Mouse (Mus musculus) liver, postnatal 0 days (tissue): ENCODE results near the gene Arl6. TPM values are rescaled to one million over a fixed set of nuclear protein-coding genes. Genes with fewer than 3 reads are reported as not detected.

Experiments
- ATAC-seq: fragments of 200-750 bp; cut with Nextera tagmentation; 2 replicates; pipeline ENCODE4 v1.8.0; 2017; ENCODE audit warnings: mild to moderate bottlenecking, moderate library complexity
- DNase-seq: peaks from one replicate; pipeline ENCODE4 v3.0.0-alpha.2; 2016
- H3K27ac ChIP-seq: fragments of 300-500 bp; sonication (generic); 2 replicates; pipeline ENCODE4 v1.5.1; 2014; ENCODE audit warnings: antibody characterized with exemption, moderate library complexity, mild to moderate bottlenecking, low read depth
- H3K27me3 ChIP-seq: fragments of 300-500 bp; sonication (generic); 2 replicates; pipeline ENCODE4 v1.6.1; 2014; ENCODE audit warnings: low read length, control low read depth, mixed read lengths; ENCODE audit not compliant: insufficient read depth
- H3K36me3 ChIP-seq: fragments of 300-500 bp; sonication (generic); replicated peaks from 2 replicates; pipeline ENCODE4 v1.6.1; 2014; ENCODE audit warnings: mild to moderate bottlenecking, control low read depth, low read length, moderate library complexity, mixed read lengths; ENCODE audit not compliant: insufficient read depth
- H3K4me1 ChIP-seq: fragments of 300-500 bp; sonication (generic); 2 replicates; pipeline ENCODE4 v1.6.1; 2014; ENCODE audit warnings: antibody characterized with exemption, mild to moderate bottlenecking, control low read depth; ENCODE audit not compliant: insufficient read depth
- H3K4me2 ChIP-seq: fragments of 300-500 bp; sonication (generic); 2 replicates; pipeline ENCODE4 v1.6.1; 2014; ENCODE audit warnings: low read depth, mild to moderate bottlenecking, low read length, moderate library complexity, mixed read lengths
- H3K4me3 ChIP-seq: fragments of 300-500 bp; sonication (generic); 2 replicates; pipeline ENCODE4 v1.5.1; 2014; ENCODE audit warnings: low read depth, low read length
- H3K9ac ChIP-seq: fragments of 300-500 bp; sonication (generic); replicated peaks from 2 replicates; pipeline ENCODE4 v1.6.1; 2014; ENCODE audit warnings: mild to moderate bottlenecking, moderate library complexity
- H3K9me3 ChIP-seq: fragments of 300-500 bp; sonication (generic); 2 replicates; pipeline ENCODE4 v1.6.1; 2016; ENCODE audit warnings: mild to moderate bottlenecking, control low read depth, low read length, mixed read lengths
- CTCF ChIP-seq: sonication (generic); IDR thresholded peaks from 2 replicates; pipeline ENCODE4 v1.5.1; 2016; ENCODE audit warnings: antibody characterized with exemption, low read depth
- EP300 ChIP-seq: IDR thresholded peaks from 2 replicates; pipeline ENCODE4 v1.6.1; 2016; ENCODE audit warnings: antibody characterized with exemption, low read depth, mild to moderate bottlenecking
- WGBS: fragments of 180-500 bp; shearing (Covaris S2); extraction: QIAGEN DNeasy Blood & Tissue Kit; methylation state at CpG from one replicate; pipeline ENCODE4 v1.1.7; 2014; ENCODE audit not compliant: insufficient replicate concordance; 5-methylcytosine and 5-hydroxymethylcytosine counted together
- polyA plus RNA-seq: library from polyadenylated mRNA; unstranded; fragments of >200 nt; fragmentation: Nextera tagmentation; extraction: Ambion mirVana; gene quantifications from 2 replicates; pipeline ENCODE4 v1.2.1, GENCODE M21; 2015

Arl6 gene
- polyA plus RNA-seq, 1 experiment from 2014 or later, result 3.3 TPM

DNA sequence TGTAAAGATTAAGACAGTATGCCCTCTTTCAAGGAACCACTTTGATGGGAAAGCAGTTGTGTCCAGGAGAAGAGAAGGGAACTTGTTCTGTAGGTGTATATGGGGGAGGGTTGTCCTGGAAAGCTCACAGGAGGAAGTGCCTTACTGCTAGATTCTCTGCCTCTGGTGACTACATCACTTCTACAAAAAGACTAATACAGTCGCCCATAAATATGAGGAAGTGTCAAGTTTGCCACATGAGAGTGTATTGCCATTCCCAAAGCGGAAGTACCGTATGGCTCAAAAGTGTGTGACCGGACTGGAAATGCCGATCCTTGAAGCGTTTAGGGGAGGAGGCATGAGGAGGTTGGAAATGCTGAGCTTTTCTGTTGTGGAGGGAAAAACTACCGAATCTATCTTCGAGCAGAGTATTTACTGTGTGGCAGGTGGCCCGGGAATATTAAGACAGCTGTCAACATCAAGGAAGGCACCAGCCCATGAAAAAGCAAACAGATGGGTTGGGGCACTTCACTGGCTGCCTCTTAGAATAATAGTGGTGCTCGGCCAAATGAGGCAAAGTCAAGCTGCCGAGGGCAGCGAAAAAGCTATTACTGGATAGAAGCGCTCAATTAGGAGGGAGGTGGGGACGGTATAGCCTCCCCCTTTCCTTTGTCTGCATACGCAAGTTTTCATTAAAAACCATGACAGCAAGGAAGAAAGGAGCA, 35.0 kb downstream of the Arl6 start:
- peak overlapping the region; percentile 23; the same call in 1 of the 2 replicates for H3K4me2 ChIP-seq
- 42% methylated on average over 15 of the region's 15 CpGs for WGBS
- ATAC-seq (peak; percentile 10; the same call in 1 of the 2 replicates), DNase-seq (peak; percentile 22)
- H3K27me3 ChIP-seq, result no peaks in the 10 kb centered on the region
- 0 out of 2 replicates have a peak overlapping the region, but pooled peaks have one; percentile 31 for H3K27ac ChIP-seq
- H3K9me3 ChIP-seq, result no peaks in the 10 kb centered on the region
- no peak overlapping the region for H3K4me3 ChIP-seq
- H3K36me3 ChIP-seq, result no peaks in the 10 kb centered on the region
- H3K9ac ChIP-seq, result no peak overlapping the region
- no peak for TF ChIP-seq EP300
- no peak for TF ChIP-seq CTCF
- peaks cover 9% of the 10 kb centered on the region for H3K4me1 ChIP-seq

DNA sequence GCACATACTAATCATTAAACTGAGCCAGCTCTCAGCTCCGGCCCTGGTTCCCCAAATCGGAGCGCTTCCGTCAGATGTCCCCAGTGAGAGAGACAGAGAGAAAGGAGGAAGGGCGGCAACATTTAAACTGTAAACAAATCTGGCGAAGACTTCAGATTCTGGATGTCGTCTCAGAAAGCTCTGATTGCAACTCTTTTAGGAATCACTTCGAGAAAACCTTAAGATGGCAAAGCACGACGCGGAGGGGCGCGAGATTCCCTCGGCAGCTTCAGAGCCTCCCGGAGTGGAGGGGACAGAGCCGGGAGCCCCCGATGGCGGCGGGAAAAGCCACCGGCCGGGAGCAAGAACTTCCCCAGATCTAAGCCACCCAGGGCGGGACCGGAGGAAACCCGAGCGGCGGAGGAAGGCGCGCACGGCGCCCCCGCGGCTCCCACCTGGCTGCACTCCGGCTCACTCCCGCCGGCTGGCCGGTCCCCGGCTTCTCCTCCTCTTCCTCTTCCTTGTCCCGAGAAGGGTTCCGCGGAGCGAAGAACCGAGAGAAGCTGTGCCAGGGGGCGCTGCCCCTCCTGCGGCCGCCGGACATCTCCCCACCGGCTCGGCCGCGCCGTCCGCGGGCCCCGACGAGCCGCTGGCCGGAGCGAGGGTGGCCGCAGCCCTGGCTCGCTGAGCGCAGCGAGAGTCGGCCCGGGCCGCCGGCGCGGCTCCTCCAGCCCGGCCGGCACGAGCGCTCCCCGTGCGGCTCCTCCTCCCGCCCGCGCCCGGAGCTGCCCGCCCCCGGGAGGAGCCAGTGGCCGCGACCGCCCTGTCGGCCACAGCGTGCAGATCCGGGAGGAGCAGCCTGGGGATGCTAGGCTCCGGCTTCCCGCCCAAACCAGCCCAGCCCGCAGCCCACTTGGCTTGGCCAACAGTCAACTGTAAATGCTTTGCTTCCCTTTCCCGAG, 38.6 kb downstream of the Arl6 start, which contains the start of gene Crybg3:
Gene Crybg3, minus strand, starts transcription at position 669 of the 941 bp plus-strand sequence.
- Histone ChIP-seq H3K27ac (peak within 1 kb of the TSS; percentile 76), H3K9ac (peak within 1 kb of the TSS; percentile 71), H3K4me3 (peak within 1 kb of the TSS; percentile 68), H3K36me3 (no peaks in the 10 kb centered on the region), H3K27me3 (no peaks in the 10 kb centered on the region), H3K4me2 (peak within 1 kb of the TSS; percentile 69), H3K9me3 (no peaks in the 10 kb centered on the region), H3K4me1 (peaks cover 9% of the 10 kb centered on the region)
- ATAC-seq, result peak; percentile 92
- TF ChIP-seq CTCF (peak; percentile 5; the same call in 1 of the 2 replicates), EP300 (no peak)
- peak; percentile 78 for DNase-seq
- WGBS, result under 1% methylated on average over 82 of the region's 90 CpGs

DNA sequence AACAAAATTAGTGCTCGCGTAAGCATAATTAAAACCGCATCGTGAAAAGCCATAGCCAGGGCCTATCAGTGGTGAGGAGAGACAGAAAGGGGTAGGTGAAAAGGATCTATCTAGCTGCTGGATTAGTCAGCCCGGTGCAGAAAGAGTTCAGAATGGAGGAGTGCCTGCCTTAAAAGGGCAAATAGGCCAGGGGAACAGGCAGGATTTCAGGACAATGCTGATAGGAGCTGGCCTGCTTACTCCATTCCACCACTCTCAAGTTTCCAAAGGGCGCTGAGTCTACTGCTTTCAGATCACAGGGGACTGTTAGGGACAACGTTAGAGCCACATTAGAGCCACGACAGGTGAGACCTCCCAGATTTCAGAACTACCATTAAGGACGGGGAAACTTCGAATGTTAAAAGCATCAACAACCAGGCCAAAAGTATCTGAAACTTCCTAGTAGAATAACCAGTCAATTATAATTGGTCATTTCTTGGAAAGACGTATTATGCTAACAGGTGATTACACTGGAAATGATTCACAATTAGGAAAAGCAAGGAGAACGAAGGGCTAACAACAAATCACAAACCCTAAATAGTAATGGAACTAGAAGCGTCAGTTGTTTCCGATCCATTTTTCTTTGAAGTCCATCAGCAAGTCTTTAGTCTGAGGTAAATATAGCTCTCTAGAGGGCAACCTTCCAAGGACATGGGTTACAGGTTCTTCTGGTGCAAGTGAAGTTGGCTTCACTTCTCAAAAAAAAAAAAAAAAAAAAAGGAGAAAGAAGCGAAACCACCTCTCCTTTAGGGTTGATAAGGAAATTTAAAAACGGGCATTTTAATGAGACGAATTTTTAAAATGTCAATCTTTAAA, 39.6 kb downstream of the Arl6 start:
- no peaks in the 10 kb centered on the region for H3K36me3 ChIP-seq
- no peak overlapping the region for H3K27ac ChIP-seq
- H3K4me3 ChIP-seq, result peak overlapping the region; percentile 68
- WGBS, result 42% methylated on average over 17 of the region's 17 CpGs
- peak overlapping the region; percentile 71; the same call in 1 of the 2 replicates for H3K9ac ChIP-seq
- H3K9me3 ChIP-seq, result no peaks in the 10 kb centered on the region
- no peak for DNase-seq
- H3K27me3 ChIP-seq, result no peaks in the 10 kb centered on the region
- peaks cover 9% of the 10 kb centered on the region for H3K4me1 ChIP-seq
- TF ChIP-seq CTCF (no peak), EP300 (no peak)
- H3K4me2 ChIP-seq, result peak overlapping the region; percentile 69
- no peak for ATAC-seq

DNA sequence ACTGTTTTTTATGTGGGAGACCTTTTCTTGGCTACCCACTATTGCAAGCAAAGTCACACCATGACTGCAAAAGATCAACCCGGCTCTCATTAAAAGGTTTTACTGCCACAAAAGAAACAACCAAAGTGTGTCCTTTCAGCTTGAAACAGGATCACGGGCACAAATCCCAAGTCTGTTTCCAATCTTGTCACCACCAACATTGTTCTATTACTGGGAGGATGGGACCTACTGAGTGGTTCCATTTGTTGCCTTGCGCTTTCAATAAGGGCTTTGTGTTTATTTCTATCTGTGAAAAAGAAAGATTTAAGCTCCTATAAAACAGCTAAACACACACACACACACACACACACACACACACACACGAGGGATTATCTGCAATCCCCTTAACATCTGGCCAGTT, 40.2 kb downstream of the Arl6 start:
- DNase-seq, result no peak
- no peak for TF ChIP-seq EP300
- no peak for TF ChIP-seq CTCF
- WGBS, result 67% methylated on average over 4 of the region's 4 CpGs
- Histone ChIP-seq H3K4me3 (0 out of 2 replicates have a peak overlapping the region, but pooled peaks have one; percentile 68), H3K27ac (no peak overlapping the region), H3K27me3 (no peaks in the 10 kb centered on the region), H3K9ac (no peak overlapping the region), H3K9me3 (no peaks in the 10 kb centered on the region), H3K36me3 (no peaks in the 10 kb centered on the region), H3K4me2 (peak overlapping the region; percentile 69; the same call in 1 of the 2 replicates), H3K4me1 (peaks cover 6% of the 10 kb centered on the region; the same call in 1 of the 2 replicates)
- no peak for ATAC-seq

DNA sequence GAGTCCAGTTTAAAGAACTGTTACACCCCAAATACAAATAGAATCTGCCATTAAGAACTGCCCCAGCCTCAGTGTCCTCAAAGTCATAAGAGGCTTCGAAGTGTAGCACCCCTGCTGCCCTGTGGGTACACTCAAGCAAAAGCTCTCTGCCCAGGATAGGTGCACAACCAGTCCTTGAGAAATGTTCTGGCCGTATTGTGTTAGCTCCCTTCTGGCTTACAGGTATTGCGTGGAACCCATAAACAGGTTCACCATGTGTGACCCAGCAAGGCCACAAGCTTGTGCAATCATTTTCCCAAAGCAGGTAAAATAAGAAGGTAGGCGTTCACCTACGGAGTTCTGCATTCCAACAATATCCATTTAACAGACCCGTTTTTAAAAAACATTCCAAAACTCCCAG, 41.9 kb downstream of the Arl6 start:
- Histone ChIP-seq H3K4me1 (peaks cover 6% of the 10 kb centered on the region; the same call in 1 of the 2 replicates), H3K36me3 (no peaks in the 10 kb centered on the region), H3K27ac (no peak overlapping the region), H3K9me3 (no peaks in the 10 kb centered on the region), H3K27me3 (no peaks in the 10 kb centered on the region), H3K4me3 (no peak overlapping the region), H3K4me2 (no peak overlapping the region), H3K9ac (no peak overlapping the region)
- DNase-seq, result no peak
- 81% methylated on average over 6 of the region's 6 CpGs for WGBS
- ATAC-seq, result no peak
- TF ChIP-seq EP300 (no peak), CTCF (no peak)
